Mouse (Mus musculus) neutrophil, adult 65 days (primary cell): Measurements from ENCODE around the gene Gm20826. TPM values are rescaled to one million over a fixed set of nuclear protein-coding genes. Genes with fewer than 3 reads are reported as not detected.

ENCODE experiments used
- total RNA-seq: library from RNA; stranded (reverse); gene quantifications from 2 replicates; pipeline ENCODE4 v1.2.4, GENCODE M21; 2023

Gm20826 gene
- 0.25 TPM in 1 of 2 replicates, not detected in the other for total RNA-seq

GRCm38 (mm10) chrY:7638389-7638788, at the start of gene Gm20826:
TSS of gene Gm20826 (minus strand) at chrY:7638489.

Other genes starting within 250 kb of the Gm20826 start
- gene Gm21788, start 233.5 kb downstream of the Gm20826 start, total RNA-seq, result not detected in 2 replicates
- gene Gm28576, start 84.5 kb upstream of the Gm20826 start, total RNA-seq, result not detected in 2 replicates